In the genomic region with DNA sequence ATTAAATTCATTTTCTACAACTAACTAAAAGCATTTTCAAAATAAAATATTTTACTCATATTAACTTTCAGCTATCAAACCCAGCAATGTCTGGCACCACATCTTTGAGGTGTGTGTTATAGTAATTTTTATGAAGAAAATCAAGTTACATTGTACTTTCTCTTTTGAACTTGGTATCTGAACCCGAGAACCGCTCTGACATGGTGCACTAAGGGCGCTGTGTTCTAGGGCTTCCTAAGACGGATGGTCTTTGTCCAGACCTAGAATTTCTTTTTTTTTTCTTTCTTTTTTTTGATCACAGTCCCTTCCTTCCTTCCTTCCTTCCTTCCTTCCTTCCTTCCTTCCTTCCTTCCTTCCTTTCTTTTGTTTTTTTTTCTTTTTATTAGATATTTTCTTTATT, we compare ENCODE assay signal across 13 mouse cellular contexts. TPM values are rescaled to one million over a fixed set of nuclear protein-coding genes. Genes with fewer than 3 reads are reported as not detected.
A peak's percentile ranks its signal among the peaks of the same experiment; 100 is the strongest.
DNase-seq lines count a peak whose midpoint lies in the region; ATAC-seq and TF ChIP-seq lines count a peak whose summit lies in the region.
"Had no signal": no experiment of that assay in that cellular context is flagged by ENCODE, and none has a peak within 500 bp of the region (broad histone marks: within the 10 kb centered on the region; RNA-seq: fewer than 3 reads in every experiment).

No protein-coding gene starts in this region.

- no peak overlapping the region for H3K9ac ChIP-seq in liver, postnatal 0 days (replicated peaks)
- no peak overlapping the region for H3K9ac ChIP-seq in midbrain, embryonic 16.5 days (ENCODE audit: low read depth, low read length)
- H3K9ac ChIP-seq: heart, embryonic 12.5 days; limb, embryonic 12.5 days had no signal

- DNase-seq in gastrocnemius, postnatal 10 days = peak; percentile 52
- no peak for DNase-seq in gastrocnemius, adult 8-10 months (ENCODE audit: low spot score in 2 of 2)
- DNase-seq in left cerebral cortex, postnatal 14 days (ENCODE audit: low spot score in 2 of 2) = peak; percentile 26 to 58
- DNase-seq in left cerebral cortex, postnatal 36 days (ENCODE audit: low spot score in 2 of 2) = no peak
- DNase-seq in MN1 (ENCODE audit: low spot score) = peak; percentile 67
- DNase-seq in cerebellum, postnatal 36 days = peak; percentile 33 to 43
- no peak for DNase-seq in liver, postnatal 0 days
- DNase-seq: embryo, embryonic 11 days had no signal

- no peak for TF ChIP-seq CTCF in liver, postnatal 0 days (IDR thresholded peaks at IDR 0.05; ENCODE audit: low read depth)

- 86% methylated on average over 4 of the region's 4 CpGs for WGBS in liver, postnatal 0 days (ENCODE audit: insufficient replicate concordance)
- 97% methylated on average over 4 of the region's 4 CpGs for WGBS in midbrain, embryonic 16.5 days

- no peaks in the 10 kb centered on the region for H3K36me3 ChIP-seq in liver, postnatal 0 days (replicated peaks; ENCODE audit: insufficient read depth, low read length)
- no peaks in the 10 kb centered on the region for H3K36me3 ChIP-seq in midbrain, embryonic 16.5 days (ENCODE audit: control insufficient read depth, insufficient read depth, low read length)
- H3K36me3 ChIP-seq: heart, embryonic 12.5 days; limb, embryonic 12.5 days had no signal

- no peaks in the 10 kb centered on the region for H3K27me3 ChIP-seq in liver, postnatal 0 days (ENCODE audit: insufficient read depth, low read length)
- H3K27me3 ChIP-seq in midbrain, embryonic 16.5 days (ENCODE audit: control insufficient read depth, insufficient read depth, low read depth, low read length) = no peaks in the 10 kb centered on the region
- H3K27me3 ChIP-seq: heart, embryonic 12.5 days; limb, embryonic 12.5 days had no signal

- H3K4me3 ChIP-seq in liver, postnatal 0 days (ENCODE audit: low read depth, low read length) = no peak overlapping the region
- H3K4me3 ChIP-seq in midbrain, embryonic 16.5 days (ENCODE audit: low read depth, low read length) = no peak overlapping the region
- H3K4me3 ChIP-seq: heart, embryonic 12.5 days; limb, embryonic 12.5 days had no signal

- no peak overlapping the region for H3K27ac ChIP-seq in liver, postnatal 0 days (ENCODE audit: low read depth)
- no peak overlapping the region for H3K27ac ChIP-seq in midbrain, embryonic 16.5 days (ENCODE audit: low read length)
- H3K27ac ChIP-seq: limb, embryonic 12.5 days had no signal

- ATAC-seq in liver, postnatal 0 days = no peak
- no peak for ATAC-seq in midbrain, embryonic 16.5 days

- H3K9me3 ChIP-seq in liver, postnatal 0 days (ENCODE audit: low read length) = no peaks in the 10 kb centered on the region
- H3K9me3 ChIP-seq in midbrain, embryonic 16.5 days (replicated peaks; ENCODE audit: control insufficient read depth, low read length, poor library complexity, severe bottlenecking) = peaks cover 4% of the 10 kb centered on the region; the same call in 1 of the 2 replicates

- H3K4me1 ChIP-seq in liver, postnatal 0 days (ENCODE audit: insufficient read depth) = no peaks in the 10 kb centered on the region
- H3K4me1 ChIP-seq in midbrain, embryonic 16.5 days (ENCODE audit: control insufficient read depth, insufficient read depth, low read length) = no peaks in the 10 kb centered on the region
- H3K4me1 ChIP-seq: heart, embryonic 12.5 days; limb, embryonic 12.5 days had no signal

- H3K4me2 ChIP-seq in liver, postnatal 0 days (ENCODE audit: low read depth, low read length) = no peak overlapping the region
- H3K4me2 ChIP-seq in midbrain, embryonic 16.5 days (ENCODE audit: low read length) = no peak overlapping the region
- H3K4me2 ChIP-seq: heart, embryonic 12.5 days; limb, embryonic 12.5 days had no signal

- intact Hi-C loops in left cerebral cortex, postnatal 14 days (cut with DNase I) = no loop called here
- intact Hi-C loops in left cerebral cortex, postnatal 36 days (cut with DNase I) = no loop called here

- TF ChIP-seq EP300 in liver, postnatal 0 days (IDR thresholded peaks at IDR 0.05; ENCODE audit: low read depth) = no peak

RNA-seq across cellular contexts. Expression of a gene that starts 8.5 kb away (rescaled TPM):
- total RNA-seq in gastrocnemius, postnatal 10 days (2021) = not detected
- not detected for total RNA-seq in gastrocnemius, adult 8-10 months (2022)
- not detected for total RNA-seq in left cerebral cortex, postnatal 14 days (2021)
- total RNA-seq in left cerebral cortex, postnatal 36 days (2021) = not detected
- polyA plus RNA-seq in liver, postnatal 0 days (2015; fragmentation: Nextera tagmentation; extraction: Ambion mirVana) = 79.5 and 93.6 TPM in 2 replicates
- polyA plus RNA-seq in midbrain, embryonic 16.5 days (2015; fragmentation: Nextera tagmentation; extraction: Ambion mirVana) = not detected in 2 replicates
- total RNA-seq: adrenal gland, adult 18-20 months had no signal
- polyA plus RNA-seq: limb, embryonic 12.5 days; testis, adult 2 months had no signal

RNA-seq across cellular contexts. Expression of a gene that starts 17.6 kb away (rescaled TPM):
- total RNA-seq in gastrocnemius, postnatal 10 days (2021) = under 1 TPM; 0.47 to 0.49 TPM
- under 1 TPM in 2 of 4 experiments, not detected in 2; 0.24 to 0.29 TPM for total RNA-seq in gastrocnemius, adult 8-10 months (2022)
- total RNA-seq in left cerebral cortex, postnatal 14 days (2021) = 1 to 10 TPM; 3.1 to 4.0 TPM
- total RNA-seq in left cerebral cortex, postnatal 36 days (2021) = 1 to 10 TPM; 6.6 to 6.8 TPM
- polyA plus RNA-seq in liver, postnatal 0 days (2015; fragmentation: Nextera tagmentation; extraction: Ambion mirVana) = 1.2 and 1.5 TPM in 2 replicates
- polyA plus RNA-seq in midbrain, embryonic 16.5 days (2015; fragmentation: Nextera tagmentation; extraction: Ambion mirVana) = 3.2 and 3.3 TPM in 2 replicates

RNA-seq across cellular contexts. Expression of a gene that starts 57.8 kb away (rescaled TPM):
- total RNA-seq in gastrocnemius, postnatal 10 days (2021) = not detected
- total RNA-seq in gastrocnemius, adult 8-10 months (2022) = not detected
- not detected for total RNA-seq in left cerebral cortex, postnatal 14 days (2021)
- total RNA-seq in left cerebral cortex, postnatal 36 days (2021) = not detected
- not detected in 2 replicates for polyA plus RNA-seq in liver, postnatal 0 days (2015; fragmentation: Nextera tagmentation; extraction: Ambion mirVana)
- polyA plus RNA-seq in midbrain, embryonic 16.5 days (2015; fragmentation: Nextera tagmentation; extraction: Ambion mirVana) = not detected in 2 replicates
- total RNA-seq: adrenal gland, adult 18-20 months had no signal
- polyA plus RNA-seq: heart, embryonic 12.5 days; limb, embryonic 12.5 days had no signal

Comparison
In these comparisons a context has a peak if more than half of its experiments do, and no peak if none do; other contexts are left out.
1. DNase-seq: peak in gastrocnemius, postnatal 10 days (single experiment), left cerebral cortex, postnatal 14 days (2 of 2), MN1 (single experiment) and cerebellum, postnatal 36 days (2 of 2); none in gastrocnemius, adult 8-10 months (0 of 2), left cerebral cortex, postnatal 36 days (0 of 2) and liver, postnatal 0 days (single experiment).